Mouse (Mus musculus): Measurements from ENCODE around the gene Odam.

GRCm38 (mm10) chr5:87870084-87870483, 14.7 kb upstream of the Odam start:
- no peak for TF ChIP-seq POLR2A (IDR thresholded peaks at IDR 0.05; ENCODE audit: extremely low read depth, insufficient read depth, low read length)
- TF ChIP-seq CTCF (IDR thresholded peaks at IDR 0.05; ENCODE audit: low read depth, low read length): no peak
